Mouse (Mus musculus): ENCODE data around the gene 6330409D20Rik. TPM values are rescaled to one million over a fixed set of nuclear protein-coding genes. Genes with fewer than 3 reads are reported as not detected.

Gene 6330409D20Rik
- polyA plus RNA-seq (2017; shearing (Covaris generic)) = 0.50 TPM

DNA sequence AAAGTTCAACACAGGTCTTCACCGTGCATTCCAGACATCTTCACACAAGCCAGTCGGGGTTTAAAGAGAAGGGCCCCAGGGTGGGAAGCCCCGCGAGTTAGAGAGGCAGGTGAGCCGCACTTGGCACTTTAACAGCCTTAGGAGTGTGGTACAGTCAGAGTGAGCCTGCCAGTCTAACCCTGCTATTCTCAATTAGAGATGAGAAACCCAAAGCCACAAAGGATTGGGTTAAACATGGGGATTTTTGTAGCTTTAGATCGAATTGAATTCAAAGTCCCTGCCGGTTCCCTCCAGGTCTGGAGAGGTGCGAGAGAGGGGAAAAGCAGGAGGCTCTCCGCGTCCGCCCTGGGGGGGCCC is at the start of gene 6330409D20Rik:
TSS of gene 6330409D20Rik (minus strand) at position 101 of the 357 bp plus-strand sequence.

DNA sequence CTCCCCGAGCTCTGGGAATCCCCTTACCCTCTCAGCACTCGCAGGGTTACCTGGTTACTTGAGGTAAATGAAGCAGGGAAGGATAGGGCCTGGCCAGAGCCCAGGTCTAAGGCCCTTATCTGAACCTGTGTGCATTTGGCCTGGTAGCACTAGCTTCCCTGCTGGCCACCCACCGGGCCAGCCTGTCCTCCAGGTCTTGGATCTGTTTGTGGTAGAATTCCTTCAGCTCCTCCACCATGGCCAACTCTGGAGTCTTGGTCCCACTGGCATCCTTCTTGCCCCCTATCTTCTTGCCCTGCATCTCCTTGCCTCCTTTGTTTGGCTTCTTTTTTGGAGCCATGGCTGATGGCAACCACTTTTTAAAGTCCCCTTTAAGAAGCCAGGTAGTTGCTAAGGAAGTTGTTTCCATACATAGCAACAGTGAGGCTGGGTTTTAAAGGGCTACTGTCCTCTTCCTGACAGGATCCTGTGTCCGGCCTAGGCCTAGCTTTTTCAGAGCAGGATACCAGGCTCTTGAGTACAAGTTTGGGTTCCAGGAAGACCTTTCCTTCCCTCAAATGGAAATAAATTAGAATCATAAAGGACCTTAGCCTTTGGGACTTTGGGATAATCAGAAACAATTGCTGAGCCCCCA is 43.3 kb upstream of the 6330409D20Rik start, which contains the start of gene Cfap157:
TSS of gene Cfap157 (minus strand) at position 381 of the 634 bp plus-strand sequence.

DNA sequence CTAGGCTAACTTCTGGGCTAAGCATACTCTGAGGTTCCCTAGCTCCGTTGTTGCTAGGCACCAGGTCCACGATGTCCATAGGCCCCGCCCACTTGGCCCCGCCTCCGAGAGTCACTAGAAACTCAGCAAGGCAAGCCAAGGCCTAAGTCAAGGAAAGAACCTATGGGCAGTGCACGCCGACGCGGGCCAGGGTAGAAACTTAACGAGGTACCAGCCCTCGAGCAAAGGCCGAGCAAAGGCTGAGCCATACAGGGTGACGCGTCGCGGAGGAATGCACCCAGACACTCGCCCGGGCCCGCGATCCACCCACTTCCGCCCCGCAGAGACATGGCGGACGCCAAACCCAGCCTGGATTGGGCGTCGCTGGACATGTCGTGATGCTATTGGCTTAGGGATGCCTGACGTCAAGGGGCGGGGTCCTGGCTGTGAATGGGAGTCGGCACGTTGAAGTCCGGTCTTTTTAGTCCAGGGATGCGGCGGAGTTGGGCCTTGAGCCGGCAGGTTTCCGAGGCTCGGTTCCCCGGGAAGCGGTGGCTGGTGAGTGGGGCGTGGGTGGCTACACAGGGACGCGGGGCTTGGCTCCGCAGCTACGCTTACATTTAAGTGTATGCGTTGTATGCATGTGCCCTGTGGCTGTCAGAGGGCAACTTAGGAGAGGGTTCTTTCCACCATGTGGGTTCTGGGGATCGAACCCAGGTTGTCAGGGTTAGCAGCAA is 34.7 kb upstream of the 6330409D20Rik start, which contains the start of the genes Ttc16 and Ptrh1:
TSS of gene Ttc16 (minus strand) at position 275 of the 716 bp plus-strand sequence.
TSS of gene Ptrh1 (plus strand) at position 428 of the 716 bp plus-strand sequence.

DNA sequence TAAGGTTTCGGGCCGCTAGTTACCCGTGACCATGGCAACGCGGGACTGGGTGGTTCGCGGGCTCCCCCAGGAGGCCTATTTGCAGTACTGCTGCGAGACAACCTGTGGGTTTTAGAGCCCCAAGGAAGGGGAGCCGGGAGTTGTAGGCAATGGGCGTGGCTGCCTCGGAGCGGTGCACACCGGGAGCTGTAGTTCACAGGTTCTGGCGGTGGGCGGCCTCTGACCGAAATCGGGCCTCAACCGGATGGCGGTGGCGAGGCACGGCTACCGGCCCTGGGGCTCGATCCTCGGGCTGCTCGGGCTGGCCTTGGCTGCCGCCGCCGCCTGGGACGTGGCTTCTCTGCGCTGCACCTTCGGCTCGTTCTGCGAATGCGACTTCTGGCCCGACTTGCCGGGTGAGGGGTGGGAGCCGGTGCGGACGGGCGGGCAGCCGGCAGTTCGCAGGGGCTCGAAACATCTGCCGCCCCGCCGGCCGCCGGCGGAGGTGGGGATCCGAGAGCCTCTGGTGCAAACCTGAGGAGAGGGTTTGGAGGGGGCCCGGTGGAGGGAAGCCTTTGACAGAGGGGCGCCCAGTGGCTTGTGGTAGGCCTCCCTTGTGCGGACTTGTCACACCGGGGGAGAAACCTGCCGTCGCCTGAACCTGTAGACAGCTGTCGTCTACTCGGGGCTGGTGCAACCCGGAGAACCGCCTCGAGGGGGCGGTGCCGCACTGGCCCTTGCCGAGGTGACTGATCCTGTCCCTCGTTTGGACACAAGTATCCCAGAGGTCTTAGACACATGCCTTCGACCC is 16.4 kb upstream of the 6330409D20Rik start, which contains the start of gene Tor2a:
TSS of gene Tor2a (plus strand) at position 179 of the 790 bp plus-strand sequence.

DNA sequence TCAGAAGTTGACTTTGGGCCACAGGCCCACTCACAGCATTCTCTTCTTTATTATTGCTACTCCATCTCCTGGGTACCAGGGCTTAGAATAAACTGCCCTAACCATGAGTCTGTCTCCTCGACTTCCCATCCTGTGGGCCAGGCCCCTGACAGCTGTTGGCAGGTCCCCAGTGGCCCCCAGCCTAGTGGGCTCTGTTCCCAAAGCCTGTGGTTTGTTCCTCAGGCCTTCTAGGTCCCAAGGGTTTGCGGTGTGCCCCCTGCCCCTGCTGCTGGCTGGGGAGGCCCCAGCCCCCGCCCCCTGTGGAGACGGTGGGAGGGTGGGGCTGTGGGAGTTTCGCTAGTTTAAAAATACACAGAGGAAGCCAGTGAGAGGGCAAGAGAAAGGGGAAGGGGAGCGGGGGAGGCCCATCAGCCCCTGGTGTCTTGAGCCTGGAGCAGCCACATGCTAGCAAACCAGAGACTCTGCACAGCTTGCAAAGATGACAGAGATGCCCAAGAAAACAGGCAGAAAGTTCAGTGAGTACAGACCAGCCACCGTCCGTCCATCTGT is 20.1 kb downstream of the 6330409D20Rik start, which contains the start of gene Sh2d3c:
TSS of gene Sh2d3c (plus strand) at position 375 of the 549 bp plus-strand sequence.

DNA sequence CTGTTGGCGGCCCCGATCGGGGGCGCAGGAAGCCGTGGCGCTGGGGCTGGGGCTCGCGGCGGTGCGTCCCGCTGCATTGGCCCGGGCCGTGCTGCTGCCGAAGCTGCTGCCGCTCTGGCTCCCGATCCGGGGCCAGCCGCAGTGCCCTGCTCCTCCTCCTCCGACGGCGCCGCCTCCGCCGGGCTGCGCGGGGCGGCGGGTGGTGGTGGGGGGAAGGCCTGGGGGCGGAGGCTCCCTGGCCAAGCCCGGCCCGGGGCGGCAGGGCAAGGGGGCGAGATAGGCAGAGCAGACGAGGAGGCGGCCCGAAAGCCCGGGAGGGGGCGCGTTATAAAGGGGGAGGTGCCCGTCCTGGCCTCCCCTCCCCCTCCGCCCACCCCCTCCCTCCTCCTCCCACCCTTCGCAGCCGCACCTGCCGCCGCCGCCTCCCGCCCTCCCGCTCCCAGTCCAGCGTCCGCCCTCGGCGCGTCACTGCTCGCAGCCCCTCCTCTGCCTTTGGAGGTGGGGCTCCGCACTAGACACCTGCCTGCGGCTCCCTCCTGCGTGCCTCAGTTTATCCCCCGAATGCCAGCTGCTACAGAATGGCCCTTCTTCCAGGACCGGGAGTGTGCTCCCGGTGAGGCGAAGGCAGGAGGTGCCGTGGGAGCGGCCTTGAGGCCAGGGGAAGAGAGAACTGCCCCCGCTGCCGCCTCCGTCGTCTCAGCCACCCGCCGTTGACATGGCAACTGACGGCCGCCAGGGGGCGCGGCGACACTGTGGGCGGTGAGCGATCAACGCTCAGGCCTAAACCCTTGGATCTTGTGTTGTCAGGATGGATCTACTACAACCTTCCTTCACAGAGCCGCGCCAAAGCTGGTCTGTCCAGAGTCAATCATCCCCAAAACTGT is 27.6 kb downstream of the 6330409D20Rik start, which contains the start of gene Cdk9:
TSS of gene Cdk9 (minus strand) at position 143 of the 884 bp plus-strand sequence.

DNA sequence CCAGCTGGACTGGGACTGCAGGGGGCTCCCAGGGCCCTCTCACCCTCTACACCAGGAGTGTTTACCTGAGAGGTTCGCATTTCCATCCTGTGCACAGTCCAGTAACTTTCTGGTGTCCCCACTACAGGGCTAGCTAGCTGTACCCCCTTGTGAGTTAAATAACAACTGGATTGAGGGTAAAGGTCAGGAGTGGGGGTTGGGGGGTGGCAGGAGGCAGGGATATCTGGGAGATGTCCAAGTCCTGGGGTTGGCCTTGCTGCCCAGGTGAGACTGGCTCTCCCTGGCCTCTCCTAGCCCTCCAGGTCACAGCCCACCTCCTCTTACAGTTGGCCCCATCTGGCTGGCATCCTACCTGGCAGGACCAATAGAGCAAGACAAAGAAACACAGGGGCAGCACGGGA is 36.8 kb downstream of the 6330409D20Rik start, which contains the start of gene Fpgs:
TSS of gene Fpgs (minus strand) at position 125 of the 401 bp plus-strand sequence.

Other genes starting within 250 kb of the 6330409D20Rik start
- 67.8 TPM for gene Fam102a, start 205.7 kb downstream of the 6330409D20Rik start, polyA plus RNA-seq (2017; shearing (Covaris generic))
- gene Dpm2, start 170.2 kb downstream of the 6330409D20Rik start, polyA plus RNA-seq (2017; shearing (Covaris generic)) = 161 TPM
- not detected for gene Pip5kl1, start 166.2 kb downstream of the 6330409D20Rik start, polyA plus RNA-seq (2017; shearing (Covaris generic))
- not detected for gene 9430097D07Rik, start 165.3 kb downstream of the 6330409D20Rik start, polyA plus RNA-seq (2017; shearing (Covaris generic))
- gene St6galnac4, start 153.9 kb downstream of the 6330409D20Rik start, polyA plus RNA-seq (2017; shearing (Covaris generic)) = 57.7 TPM
- gene St6galnac6, start 141.3 kb downstream of the 6330409D20Rik start, polyA plus RNA-seq (2017; shearing (Covaris generic)) = 3.9 TPM
- not detected for gene Ak1, start 119.3 kb downstream of the 6330409D20Rik start, polyA plus RNA-seq (2017; shearing (Covaris generic))
- gene Eng, start 94.4 kb downstream of the 6330409D20Rik start, polyA plus RNA-seq (2017; shearing (Covaris generic)) = 0.07 TPM
- 22.8 TPM for gene Fpgs, start 36.9 kb downstream of the 6330409D20Rik start, polyA plus RNA-seq (2017; shearing (Covaris generic))
- gene Cdk9, start 27.9 kb downstream of the 6330409D20Rik start, polyA plus RNA-seq (2017; shearing (Covaris generic)) = 27.3 TPM
- 126 TPM for gene Sh2d3c, start 20.0 kb downstream of the 6330409D20Rik start, polyA plus RNA-seq (2017; shearing (Covaris generic))
- gene Tor2a, start 16.2 kb upstream of the 6330409D20Rik start, polyA plus RNA-seq (2017; shearing (Covaris generic)) = 54.6 TPM
- gene Ttc16, start 34.6 kb upstream of the 6330409D20Rik start, polyA plus RNA-seq (2017; shearing (Covaris generic)) = 1.6 TPM
- 6.0 TPM for gene Ptrh1, start 34.8 kb upstream of the 6330409D20Rik start, polyA plus RNA-seq (2017; shearing (Covaris generic))
- gene Cfap157, start 43.4 kb upstream of the 6330409D20Rik start, polyA plus RNA-seq (2017; shearing (Covaris generic)) = not detected
- gene Stxbp1, start 106.2 kb upstream of the 6330409D20Rik start, polyA plus RNA-seq (2017; shearing (Covaris generic)) = 3.5 TPM
- gene Fam129b, start 135.1 kb upstream of the 6330409D20Rik start, polyA plus RNA-seq (2017; shearing (Covaris generic)) = 0.61 TPM
- gene Rpl12, start 220.5 kb upstream of the 6330409D20Rik start, polyA plus RNA-seq (2017; shearing (Covaris generic)) = 37.6 TPM
- 12.5 TPM for gene Lrsam1, start 220.6 kb upstream of the 6330409D20Rik start, polyA plus RNA-seq (2017; shearing (Covaris generic))
- 4.8 TPM for gene Slc2a8, start 241.1 kb upstream of the 6330409D20Rik start, polyA plus RNA-seq (2017; shearing (Covaris generic))